Mouse (Mus musculus): ENCODE measurements at regions not wholly inside any gene's neighbourhood (a gene's known extent, or its start where the extent isn't known, plus 50 kb on each side); places are given as distances from the start of the nearest gene placed in this dataset.

- Histone ChIP-seq H3K4me3 (ENCODE audit: control insufficient read depth, low read depth, low read length) (no peak overlapping the region), H3K27ac (ENCODE audit: control insufficient read depth, insufficient read depth, low read depth, low read length) (no peak overlapping the region), H3K27me3 (ENCODE audit: control insufficient read depth, insufficient read depth, low read length) (no peaks in the 10 kb centered on the region), H3K4me1 (ENCODE audit: control insufficient read depth, insufficient read depth, low read length) (no peaks in the 10 kb centered on the region), H3K36me3 (ENCODE audit: control insufficient read depth, insufficient read depth, low read length) (no peaks in the 10 kb centered on the region)
- TF ChIP-seq CTCF (IDR thresholded peaks at IDR 0.05; ENCODE audit: control insufficient read depth, insufficient read depth, insufficient replicate concordance, low read depth, low read length), result no peak
- TF ChIP-seq POLR2A (IDR thresholded peaks at IDR 0.05; ENCODE audit: control insufficient read depth, low read depth, low read length), result no peak
These were observed 479.0 kb upstream of the Adamts9 start for GRCm38 (mm10) chr6:93422253-93422652.

- no peaks in the 10 kb centered on the region for H3K36me3 ChIP-seq (ENCODE audit: control insufficient read depth, insufficient read depth, low read length)
- no peaks in the 10 kb centered on the region for H3K27me3 ChIP-seq (ENCODE audit: control insufficient read depth, insufficient read depth, low read length)
- TF ChIP-seq POLR2A (IDR thresholded peaks at IDR 0.05; ENCODE audit: control insufficient read depth, low read depth, low read length), result no peak
- H3K27ac ChIP-seq (ENCODE audit: control insufficient read depth, insufficient read depth, low read depth, low read length), result no peak overlapping the region
- H3K4me3 ChIP-seq (ENCODE audit: control insufficient read depth, low read depth, low read length), result no peak overlapping the region
- H3K4me1 ChIP-seq (ENCODE audit: control insufficient read depth, insufficient read depth, low read length), result no peaks in the 10 kb centered on the region
These were observed 474.3 kb upstream of the Adamts9 start for GRCm38 (mm10) chr6:93417625-93418024.

- Histone ChIP-seq H3K4me3 (ENCODE audit: control insufficient read depth, low read depth, low read length) (no peak overlapping the region), H3K4me1 (ENCODE audit: control insufficient read depth, insufficient read depth, low read length) (no peaks in the 10 kb centered on the region), H3K36me3 (ENCODE audit: control insufficient read depth, insufficient read depth, low read length) (no peaks in the 10 kb centered on the region), H3K27me3 (ENCODE audit: control insufficient read depth, insufficient read depth, low read length) (no peaks in the 10 kb centered on the region), H3K27ac (ENCODE audit: control insufficient read depth, insufficient read depth, low read depth, low read length) (no peak overlapping the region)
- no peak for TF ChIP-seq CTCF (IDR thresholded peaks at IDR 0.05; ENCODE audit: control insufficient read depth, insufficient read depth, insufficient replicate concordance, low read depth, low read length)
- no peak for TF ChIP-seq POLR2A (IDR thresholded peaks at IDR 0.05; ENCODE audit: control insufficient read depth, low read depth, low read length)
These were observed 472.7 kb upstream of the Adamts9 start for GRCm38 (mm10) chr6:93416006-93416405.

- Histone ChIP-seq H3K36me3 (ENCODE audit: control insufficient read depth, insufficient read depth, low read length) (no peaks in the 10 kb centered on the region), H3K4me1 (ENCODE audit: control insufficient read depth, insufficient read depth, low read length) (no peaks in the 10 kb centered on the region), H3K27me3 (ENCODE audit: control insufficient read depth, insufficient read depth, low read length) (no peaks in the 10 kb centered on the region), H3K4me3 (ENCODE audit: control insufficient read depth, low read depth, low read length) (no peak overlapping the region), H3K27ac (ENCODE audit: control insufficient read depth, insufficient read depth, low read depth, low read length) (no peak overlapping the region)
- TF ChIP-seq POLR2A (IDR thresholded peaks at IDR 0.05; ENCODE audit: control insufficient read depth, low read depth, low read length) (no peak), CTCF (IDR thresholded peaks at IDR 0.05; ENCODE audit: control insufficient read depth, insufficient read depth, insufficient replicate concordance, low read depth, low read length) (no peak)
These were observed 467.8 kb upstream of the Adamts9 start for GRCm38 (mm10) chr6:93411077-93411452.

- Histone ChIP-seq H3K27ac (ENCODE audit: control insufficient read depth, insufficient read depth, low read depth, low read length) (no peak overlapping the region), H3K36me3 (ENCODE audit: control insufficient read depth, insufficient read depth, low read length) (no peaks in the 10 kb centered on the region), H3K4me3 (ENCODE audit: control insufficient read depth, low read depth, low read length) (no peak overlapping the region), H3K4me1 (ENCODE audit: control insufficient read depth, insufficient read depth, low read length) (no peaks in the 10 kb centered on the region), H3K27me3 (ENCODE audit: control insufficient read depth, insufficient read depth, low read length) (no peaks in the 10 kb centered on the region)
- TF ChIP-seq POLR2A (IDR thresholded peaks at IDR 0.05; ENCODE audit: control insufficient read depth, low read depth, low read length) (no peak), CTCF (IDR thresholded peaks at IDR 0.05; ENCODE audit: control insufficient read depth, insufficient read depth, insufficient replicate concordance, low read depth, low read length) (no peak)
These were observed 467.3 kb upstream of the Adamts9 start for GRCm38 (mm10) chr6:93410416-93411076.

GRCm38 (mm10) chr6:93398551-93398950 is 455.3 kb upstream of the Adamts9 start:
- H3K4me1 ChIP-seq (ENCODE audit: control insufficient read depth, insufficient read depth, low read length), result no peaks in the 10 kb centered on the region
- H3K27me3 ChIP-seq (ENCODE audit: control insufficient read depth, insufficient read depth, low read length), result no peaks in the 10 kb centered on the region
- H3K27ac ChIP-seq (ENCODE audit: control insufficient read depth, insufficient read depth, low read depth, low read length), result no peak overlapping the region
- no peaks in the 10 kb centered on the region for H3K36me3 ChIP-seq (ENCODE audit: control insufficient read depth, insufficient read depth, low read length)
- TF ChIP-seq POLR2A (IDR thresholded peaks at IDR 0.05; ENCODE audit: control insufficient read depth, low read depth, low read length) (no peak), CTCF (IDR thresholded peaks at IDR 0.05; ENCODE audit: control insufficient read depth, insufficient read depth, insufficient replicate concordance, low read depth, low read length) (no peak)
- no peak overlapping the region for H3K4me3 ChIP-seq (ENCODE audit: control insufficient read depth, low read depth, low read length)

GRCm38 (mm10) chr6:93397074-93397473 is 453.8 kb upstream of the Adamts9 start:
- H3K27me3 ChIP-seq (ENCODE audit: control insufficient read depth, insufficient read depth, low read length), result no peaks in the 10 kb centered on the region
- TF ChIP-seq CTCF (IDR thresholded peaks at IDR 0.05; ENCODE audit: control insufficient read depth, insufficient read depth, insufficient replicate concordance, low read depth, low read length) (no peak), POLR2A (IDR thresholded peaks at IDR 0.05; ENCODE audit: control insufficient read depth, low read depth, low read length) (no peak)
- no peak overlapping the region for H3K27ac ChIP-seq (ENCODE audit: control insufficient read depth, insufficient read depth, low read depth, low read length)
- H3K36me3 ChIP-seq (ENCODE audit: control insufficient read depth, insufficient read depth, low read length), result no peaks in the 10 kb centered on the region
- no peaks in the 10 kb centered on the region for H3K4me1 ChIP-seq (ENCODE audit: control insufficient read depth, insufficient read depth, low read length)
- no peak overlapping the region for H3K4me3 ChIP-seq (ENCODE audit: control insufficient read depth, low read depth, low read length)

DNA sequence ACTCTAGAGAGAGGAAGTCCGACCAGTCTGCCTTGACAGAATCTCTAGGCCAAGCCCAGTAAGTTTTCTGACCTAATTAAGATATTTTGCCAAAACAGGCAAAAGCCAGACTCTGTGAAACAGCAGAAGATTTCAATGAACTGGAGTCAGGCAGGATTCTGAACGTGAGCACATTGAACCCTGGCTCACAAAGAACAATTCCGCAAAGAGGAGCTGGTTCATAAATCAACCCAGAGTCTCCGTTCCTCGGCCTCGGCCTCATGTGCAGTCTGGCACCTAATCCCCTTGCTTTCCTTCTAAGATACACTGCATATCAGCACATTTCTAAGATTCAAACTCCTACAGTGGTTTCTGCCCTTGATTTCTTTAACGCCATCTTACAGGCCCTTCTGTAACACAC is 452.7 kb upstream of the Adamts9 start:
- H3K4me3 ChIP-seq (ENCODE audit: control insufficient read depth, low read depth, low read length), result no peak overlapping the region
- H3K27me3 ChIP-seq (ENCODE audit: control insufficient read depth, insufficient read depth, low read length), result no peaks in the 10 kb centered on the region
- TF ChIP-seq POLR2A (IDR thresholded peaks at IDR 0.05; ENCODE audit: control insufficient read depth, low read depth, low read length) (no peak), CTCF (IDR thresholded peaks at IDR 0.05; ENCODE audit: control insufficient read depth, insufficient read depth, insufficient replicate concordance, low read depth, low read length) (no peak)
- no peaks in the 10 kb centered on the region for H3K4me1 ChIP-seq (ENCODE audit: control insufficient read depth, insufficient read depth, low read length)
- no peak overlapping the region for H3K27ac ChIP-seq (ENCODE audit: control insufficient read depth, insufficient read depth, low read depth, low read length)
- H3K36me3 ChIP-seq (ENCODE audit: control insufficient read depth, insufficient read depth, low read length), result no peaks in the 10 kb centered on the region

All from testis, adult 2 months (tissue).